Mouse (Mus musculus) erythroblast, adult 5-6 weeks (primary cell): ENCODE data around the gene Hdac7. TPM values are rescaled to one million over a fixed set of nuclear protein-coding genes. Genes with fewer than 3 reads are reported as not detected.

Experiments used
- ATAC-seq: replicated peaks from 2 replicates; pipeline ENCODE4 v1.8.0; 2016; ENCODE audit warnings: moderate number of reproducible peaks, mild to moderate bottlenecking, moderate TSS enrichment, inconsistent platforms; ENCODE audit not compliant: poor library complexity, low FRiP score, severe bottlenecking
- total RNA-seq, 2 experiments: library from RNA; stranded (forward) in 1 of 2; stranded (reverse) in 1 of 2; fragments of 150-400 nt in 1 of 2; fragments of 200-764, 138-1000 nt in 1 of 2; gene quantifications; 2 replicates each; pipeline versions ENCODE4 v1.2.3 to v1.2.4; 2015 to 2017; ENCODE audit warnings: low replicate concordance in 2 of 2

Hdac7 gene
- total RNA-seq, 2 experiments from 2014 or later: 3.5 to 3.8 TPM

DNA sequence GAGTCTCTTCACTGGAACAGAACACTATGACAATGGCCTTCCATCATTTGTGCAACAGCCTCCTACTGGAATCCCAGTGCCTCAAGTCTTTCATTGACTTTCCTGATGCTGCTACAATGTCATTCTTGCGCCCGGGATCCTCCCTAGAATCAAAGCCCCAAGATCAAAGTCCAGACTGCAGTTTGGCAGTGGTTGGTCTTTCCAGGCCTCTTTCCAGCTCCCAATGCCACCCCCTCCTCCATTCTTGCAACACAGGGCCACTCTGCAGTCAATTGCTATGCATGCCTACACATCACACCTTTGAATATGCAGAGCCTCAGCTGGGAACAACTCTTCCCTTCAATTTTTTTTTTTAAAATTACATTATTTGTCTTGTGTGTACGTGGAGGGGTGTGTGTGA lies 16.1 kb upstream of the Hdac7 start:
- no peak for ATAC-seq

DNA sequence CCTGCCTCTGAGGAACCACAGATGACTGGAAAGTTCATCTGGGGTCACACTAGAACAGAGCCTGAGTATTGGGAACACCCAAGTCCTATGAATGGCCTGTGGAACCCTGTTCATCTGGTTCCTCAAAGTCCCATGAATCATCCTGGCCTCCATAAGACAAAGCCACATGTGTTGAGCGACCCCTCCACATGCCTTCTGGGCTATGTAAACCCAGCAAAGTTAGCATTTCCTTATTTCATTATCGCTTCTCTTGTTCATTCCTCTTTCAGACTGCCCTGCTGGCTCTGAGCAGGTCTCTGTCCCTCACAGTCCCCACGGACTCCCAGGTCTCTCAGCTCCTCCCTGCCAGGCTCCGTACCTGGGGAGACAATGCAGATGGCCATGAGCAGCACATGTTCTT lies 14.1 kb upstream of the Hdac7 start:
- no peak for ATAC-seq

- no peak for ATAC-seq
Observed at GRCm38 (mm10) chr15:97854551-97854950, 10.2 kb upstream of the Hdac7 start.

DNA sequence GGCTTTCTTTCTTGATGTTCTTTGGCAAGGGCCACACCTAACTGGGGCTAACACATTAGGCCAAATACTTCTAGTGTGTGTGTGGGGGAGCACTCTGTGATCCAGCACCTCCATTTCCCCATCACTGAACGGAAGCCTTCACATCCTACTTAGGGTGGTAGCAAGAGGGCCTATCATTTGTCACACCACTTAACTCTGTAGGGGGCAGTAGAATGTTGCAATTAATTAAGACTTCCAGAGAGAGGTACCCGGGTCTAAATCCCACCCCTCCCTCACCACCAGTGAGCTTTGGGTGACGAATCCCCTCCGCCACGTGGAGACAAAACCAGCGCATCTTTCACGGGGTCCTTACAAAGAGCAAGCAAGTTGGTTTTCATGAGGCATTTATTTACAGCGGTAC lies 9.8 kb upstream of the Hdac7 start:
- ATAC-seq: no peak

DNA sequence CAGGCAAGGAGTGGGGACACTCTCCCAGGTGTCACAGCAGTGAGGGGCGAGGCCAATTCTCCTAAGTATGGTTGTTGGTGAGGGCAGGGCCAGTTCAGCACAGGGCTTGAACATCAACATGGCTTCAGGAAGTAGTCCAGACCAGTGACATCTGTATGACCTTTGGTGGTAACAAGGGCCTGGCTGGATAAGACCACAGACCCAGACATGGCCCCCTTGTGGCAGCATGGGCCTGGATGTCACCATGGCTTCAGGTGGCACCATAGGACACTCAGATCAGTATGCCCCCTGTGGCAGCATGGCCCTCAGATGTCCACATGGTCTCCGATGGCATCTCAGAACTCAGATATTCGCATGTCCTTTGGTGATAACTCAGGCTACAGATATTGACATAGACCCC lies 8.0 kb upstream of the Hdac7 start:
- no peak for ATAC-seq

DNA sequence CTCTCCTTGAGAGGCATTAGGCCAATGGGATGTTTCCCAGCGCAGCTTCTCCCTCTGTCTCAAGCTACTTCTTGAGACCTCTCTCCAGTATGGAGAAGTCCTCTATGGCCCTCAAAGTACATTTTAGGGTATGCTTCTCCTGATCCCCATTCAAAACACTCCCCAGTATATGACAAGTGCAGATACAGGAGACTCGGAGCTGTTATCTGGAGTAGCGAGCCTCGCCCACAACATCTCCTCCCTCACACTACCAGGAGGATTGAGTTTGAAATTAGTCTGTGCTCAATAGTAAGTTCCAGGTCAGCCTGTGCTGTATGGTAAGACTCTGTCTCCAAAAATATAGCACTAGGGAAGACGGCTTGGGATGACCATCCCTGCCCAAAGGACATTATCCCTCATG lies 6.7 kb upstream of the Hdac7 start:
- peak; percentile 52 for ATAC-seq

GRCm38 (mm10) chr15:97850441-97850840 lies 6.1 kb upstream of the Hdac7 start:
- ATAC-seq: 0 out of 2 replicates have a peak, but pooled peaks have one; percentile 47

- ATAC-seq: peak; percentile 81
Observed at GRCm38 (mm10) chr15:97849116-97849911, 5.0 kb upstream of the Hdac7 start.

DNA sequence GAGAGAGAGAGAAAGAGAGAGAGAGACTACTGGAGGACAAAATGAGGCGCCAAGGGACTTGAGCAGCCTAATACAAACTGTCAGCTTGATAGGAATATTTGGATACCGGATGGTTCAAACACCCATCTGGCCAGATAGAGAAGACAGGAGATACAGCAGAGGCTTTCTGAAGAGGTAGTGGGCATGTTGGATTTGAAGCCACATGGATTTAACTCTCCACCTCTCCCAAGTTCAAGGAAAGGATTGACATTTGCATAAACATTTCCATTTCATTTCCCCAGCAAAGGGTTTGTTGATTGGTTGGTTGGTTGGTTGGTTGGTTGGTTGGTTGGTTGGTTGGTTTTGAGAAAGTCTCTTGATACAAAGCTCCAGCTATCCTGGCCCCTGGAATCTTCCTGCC lies 3.6 kb upstream of the Hdac7 start:
- ATAC-seq: no peak

- no peak for ATAC-seq
Observed at GRCm38 (mm10) chr15:97847285-97847684, 3.0 kb upstream of the Hdac7 start.

GRCm38 (mm10) chr15:97846121-97846882 lies 2.0 kb upstream of the Hdac7 start:
- ATAC-seq: no peak

- no peak for ATAC-seq
Observed at GRCm38 (mm10) chr15:97843247-97843651, 1.1 kb downstream of the Hdac7 start.

GRCm38 (mm10) chr15:97842058-97842457 lies 2.2 kb downstream of the Hdac7 start:
- ATAC-seq: no peak

DNA sequence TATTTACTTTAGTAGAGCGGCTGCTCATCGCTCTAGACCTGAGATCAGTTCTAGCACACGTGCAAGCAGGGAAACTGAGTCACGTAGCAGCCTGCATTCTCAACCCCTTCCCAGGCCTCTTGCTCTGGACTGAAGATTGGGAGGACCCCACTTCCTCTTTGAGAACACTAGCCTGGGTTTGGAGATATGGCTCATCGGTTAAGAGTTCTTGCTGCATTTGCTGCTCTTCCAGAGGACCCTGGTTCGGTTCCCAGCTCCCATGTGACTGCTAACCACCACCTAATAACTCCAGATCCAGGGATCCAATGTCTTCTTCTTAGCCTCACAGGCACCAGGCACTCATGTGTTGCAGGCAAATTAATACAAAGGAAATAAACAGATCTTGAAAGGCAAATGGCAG lies 2.9 kb downstream of the Hdac7 start:
- ATAC-seq: no peak

GRCm38 (mm10) chr15:97840781-97841180 lies 3.5 kb downstream of the Hdac7 start:
- no peak for ATAC-seq

DNA sequence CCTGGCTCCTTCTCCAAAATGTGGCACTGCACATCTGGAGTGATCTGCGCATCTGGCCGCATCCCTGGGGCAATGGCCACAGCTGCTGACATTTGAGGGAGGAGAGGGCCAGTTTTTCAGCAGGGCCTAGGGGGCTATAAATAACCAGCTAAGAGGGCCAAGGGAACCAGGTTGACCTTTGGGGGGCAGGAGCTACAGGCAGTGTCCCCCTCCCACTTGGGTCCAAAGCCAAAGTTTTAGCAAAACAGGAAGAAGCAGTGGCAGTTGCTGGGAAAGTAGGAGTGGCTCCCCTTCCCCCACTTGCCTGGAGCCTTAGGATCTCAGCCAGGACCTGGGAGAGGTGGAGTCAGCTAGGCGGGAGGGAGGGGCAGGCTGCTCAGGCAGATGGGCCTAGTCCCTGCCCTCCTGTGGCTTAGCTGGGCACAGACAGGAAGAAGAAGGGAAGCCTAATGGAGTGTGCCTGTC lies 4.3 kb downstream of the Hdac7 start:
- ATAC-seq: peak; percentile 57

DNA sequence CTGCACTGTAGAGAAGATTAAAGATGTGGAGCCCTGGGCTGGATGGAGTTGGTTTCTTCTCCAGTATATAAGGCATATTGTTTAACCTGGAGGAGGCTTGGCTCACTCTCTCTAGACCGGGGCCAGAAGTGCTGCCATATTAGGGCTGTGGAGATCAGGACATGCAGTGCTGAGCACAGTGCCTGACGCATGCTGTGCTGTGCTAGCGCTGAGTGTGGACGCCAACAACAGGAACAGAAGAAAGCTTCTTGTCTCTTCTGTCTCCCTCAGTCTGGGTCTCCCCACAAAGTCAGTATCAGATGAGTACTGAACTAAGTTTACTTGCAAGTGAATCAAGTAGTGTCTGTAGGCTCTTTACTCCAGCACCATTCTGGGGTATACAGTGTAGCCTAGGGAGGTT lies 4.8 kb downstream of the Hdac7 start:
- ATAC-seq: no peak

- no peak for ATAC-seq
Observed at GRCm38 (mm10) chr15:97839012-97839411, 5.3 kb downstream of the Hdac7 start.

GRCm38 (mm10) chr15:97838395-97838794 lies 5.9 kb downstream of the Hdac7 start:
- no peak for ATAC-seq

DNA sequence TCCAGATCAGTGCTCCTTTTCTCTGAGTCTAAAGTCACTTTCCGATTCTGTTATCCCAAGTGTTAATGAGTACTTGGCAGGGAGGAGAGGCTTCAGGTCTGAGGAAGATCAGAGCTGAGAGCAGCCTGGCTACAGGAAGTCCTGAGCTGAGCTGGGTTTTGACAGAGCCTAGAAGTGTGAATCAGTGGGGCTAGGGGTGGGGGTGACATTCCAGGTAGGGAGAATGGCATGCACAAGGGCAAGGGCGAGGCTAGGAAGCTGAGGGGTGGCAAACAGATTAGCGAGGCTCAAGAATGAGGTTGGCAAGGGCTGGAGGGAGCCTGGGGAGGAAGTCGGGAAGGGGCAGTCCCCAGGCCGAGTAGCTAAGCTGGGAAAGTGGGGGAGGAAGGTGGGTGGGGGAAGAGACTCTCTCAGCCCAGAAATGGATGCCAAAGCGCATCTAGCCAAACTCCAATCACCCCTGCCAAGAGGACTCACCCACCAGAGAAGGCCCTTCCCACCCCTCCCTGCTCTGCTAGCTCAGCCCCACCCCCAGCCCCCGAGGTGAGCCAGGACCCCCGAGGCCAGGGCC lies 6.7 kb downstream of the Hdac7 start:
- ATAC-seq: no peak

DNA sequence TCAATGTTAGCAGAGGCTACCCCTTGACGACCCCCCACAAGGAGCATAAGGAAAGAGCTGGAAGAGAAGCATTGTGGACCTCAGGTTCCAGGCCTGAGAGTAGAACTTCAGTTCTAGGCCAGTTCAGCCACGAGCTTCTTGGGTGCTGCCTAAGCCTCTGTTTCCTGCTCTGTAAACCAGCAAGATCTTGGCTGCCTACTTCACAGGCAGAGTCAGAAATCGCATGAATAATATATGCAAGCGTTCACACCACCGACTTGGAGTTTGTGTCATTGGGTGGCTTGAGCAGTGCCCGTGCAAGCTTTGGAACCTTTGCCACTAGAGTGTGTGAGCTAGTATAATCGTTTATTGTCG lies 7.4 kb downstream of the Hdac7 start:
- no peak for ATAC-seq
